Mouse (Mus musculus) heart, postnatal 0 days (tissue): ENCODE results near the gene Irgc1. TPM values are rescaled to one million over a fixed set of nuclear protein-coding genes. Genes with fewer than 3 reads are reported as not detected.

Source experiments
- ATAC-seq: fragments of 200-750 bp; cut with Nextera tagmentation; 2 replicates; pipeline ENCODE4 v1.8.0; 2017; ENCODE audit warnings: low read depth, moderate number of reproducible peaks, moderate library complexity; ENCODE audit not compliant: insufficient read depth
- DNase-seq: peaks from one replicate; pipeline ENCODE4 v3.0.0-alpha.2; 2016; ENCODE audit warnings: low spot score
- H3K27ac ChIP-seq: fragments of 300-500 bp; sonication (generic); 2 replicates; pipeline ENCODE4 v1.5.1; 2014; ENCODE audit warnings: low read depth, mild to moderate bottlenecking
- H3K27me3 ChIP-seq: fragments of 300-500 bp; sonication (generic); 2 replicates; pipeline ENCODE4 v1.6.1; 2014; ENCODE audit warnings: low read length, mixed read lengths; ENCODE audit not compliant: control insufficient read depth, insufficient read depth
- H3K36me3 ChIP-seq: fragments of 300-500 bp; sonication (generic); replicated peaks from 2 replicates; pipeline ENCODE4 v1.6.1; 2014; ENCODE audit warnings: low read length, mixed read lengths; ENCODE audit not compliant: control insufficient read depth, insufficient read depth
- H3K4me1 ChIP-seq: fragments of 300-500 bp; sonication (generic); 2 replicates; pipeline ENCODE4 v1.6.1; 2014; ENCODE audit warnings: antibody characterized with exemption; ENCODE audit not compliant: control insufficient read depth, insufficient read depth
- H3K4me2 ChIP-seq: fragments of 300-500 bp; sonication (generic); 2 replicates; pipeline ENCODE4 v1.6.1; 2014; ENCODE audit warnings: low read depth, mild to moderate bottlenecking, low read length, moderate library complexity
- H3K4me3 ChIP-seq: fragments of 300-500 bp; sonication (generic); 2 replicates; pipeline ENCODE4 v1.5.1; 2014; ENCODE audit warnings: low read depth, low read length
- H3K9ac ChIP-seq: fragments of 300-500 bp; sonication (generic); replicated peaks from 2 replicates; pipeline ENCODE4 v1.6.1; 2014; ENCODE audit warnings: low read depth, low read length, mixed read lengths
- H3K9me3 ChIP-seq: fragments of 300-500 bp; sonication (generic); replicated peaks from 2 replicates; pipeline ENCODE4 v1.6.1; 2016; ENCODE audit warnings: low read length; ENCODE audit not compliant: control insufficient read depth
- CTCF ChIP-seq: IDR thresholded peaks from 2 replicates; pipeline ENCODE4 v1.5.1; 2016; ENCODE audit warnings: antibody characterized with exemption, control low read depth, low read depth
- EP300 ChIP-seq: IDR thresholded peaks from 2 replicates; pipeline ENCODE4 v1.6.1; 2016; ENCODE audit warnings: antibody characterized with exemption, low read depth
- WGBS: fragments of 180-500 bp; shearing (Covaris S2); extraction: QIAGEN DNeasy Blood & Tissue Kit; methylation state at CpG from one replicate; pipeline ENCODE4 v1.1.7; 2014; 5-methylcytosine and 5-hydroxymethylcytosine counted together
- polyA plus RNA-seq: library from polyadenylated mRNA; unstranded; fragments of >200 nt; fragmentation: Nextera tagmentation; extraction: Ambion mirVana; gene quantifications from 2 replicates; pipeline ENCODE4 v1.2.1, GENCODE M21; 2015
- total RNA-seq: library from RNA; depleted of rRNA; stranded (reverse); fragments of >200 nt; gene quantifications from 2 replicates; pipeline ENCODE4 v1.2.3, GENCODE M21; 2014; ENCODE audit warnings: low replicate concordance

The Irgc1 gene
- total and polyA plus RNA-seq, 2 experiments from 2014 or later: not detected

GRCm38 (mm10) chr7:24455726-24456125 lies 3.6 kb upstream of the Irgc1 start:
- Histone ChIP-seq H3K27ac (0 out of 2 replicates have a peak overlapping the region, but pooled peaks have one; percentile 22), H3K36me3 (no peaks in the 10 kb centered on the region), H3K9me3 (no peaks in the 10 kb centered on the region), H3K9ac (no peak overlapping the region), H3K4me3 (no peak overlapping the region), H3K4me1 (peaks cover 4% of the 10 kb centered on the region; the same call in 1 of the 2 replicates), H3K4me2 (no peak overlapping the region), H3K27me3 (no peaks in the 10 kb centered on the region)
- DNase-seq (no peak), ATAC-seq (peak; percentile 27; the same call in 1 of the 2 replicates)
- TF ChIP-seq CTCF (no peak), EP300 (0 out of 2 replicates have a peak, but pooled peaks have one; percentile 48)
- WGBS: 59% methylated on average over 5 of the region's 5 CpGs

- no peak for TF ChIP-seq CTCF
- no peak for TF ChIP-seq EP300
- no peak overlapping the region for H3K9ac ChIP-seq
- no peaks in the 10 kb centered on the region for H3K36me3 ChIP-seq
- H3K4me3 ChIP-seq: no peak overlapping the region
- ATAC-seq (no peak), DNase-seq (no peak)
- no peak overlapping the region for H3K27ac ChIP-seq
- H3K27me3 ChIP-seq: no peaks in the 10 kb centered on the region
- no peaks in the 10 kb centered on the region for H3K9me3 ChIP-seq
- H3K4me2 ChIP-seq: no peak overlapping the region
- WGBS: 60% methylated on average over 2 of the region's 2 CpGs
- no peaks in the 10 kb centered on the region for H3K4me1 ChIP-seq
Measured at GRCm38 (mm10) chr7:24454199-24454598, 2.1 kb upstream of the Irgc1 start.

- H3K9ac ChIP-seq: no peak overlapping the region
- no peak overlapping the region for H3K4me2 ChIP-seq
- DNase-seq (no peak), ATAC-seq (peak; percentile 39; the same call in 1 of the 2 replicates)
- no peaks in the 10 kb centered on the region for H3K4me1 ChIP-seq
- no peaks in the 10 kb centered on the region for H3K9me3 ChIP-seq
- WGBS: 40% methylated on average over 9 of the region's 9 CpGs
- no peak overlapping the region for H3K4me3 ChIP-seq
- no peaks in the 10 kb centered on the region for H3K27me3 ChIP-seq
- no peaks in the 10 kb centered on the region for H3K36me3 ChIP-seq
- no peak overlapping the region for H3K27ac ChIP-seq
- TF ChIP-seq CTCF (no peak), EP300 (no peak)
Measured at GRCm38 (mm10) chr7:24450585-24451017, 1.5 kb downstream of the Irgc1 start.

GRCm38 (mm10) chr7:24448782-24449517 lies 3.1 kb downstream of the Irgc1 start:
- Histone ChIP-seq H3K27ac (no peak overlapping the region), H3K4me1 (no peaks in the 10 kb centered on the region), H3K9me3 (no peaks in the 10 kb centered on the region), H3K9ac (no peak overlapping the region), H3K4me2 (no peak overlapping the region), H3K36me3 (no peaks in the 10 kb centered on the region), H3K4me3 (no peak overlapping the region), H3K27me3 (no peaks in the 10 kb centered on the region)
- 44% methylated on average over 14 of the region's 14 CpGs for WGBS
- DNase-seq (peak; percentile 26), ATAC-seq (0 out of 2 replicates have a peak, but pooled peaks have one; percentile 18)
- TF ChIP-seq EP300 (no peak), CTCF (no peak)

GRCm38 (mm10) chr7:24446697-24447340 lies 5.3 kb downstream of the Irgc1 start:
- TF ChIP-seq EP300: no peak
- no peak for TF ChIP-seq CTCF
- Histone ChIP-seq H3K27me3 (no peaks in the 10 kb centered on the region), H3K4me1 (no peaks in the 10 kb centered on the region), H3K36me3 (no peaks in the 10 kb centered on the region), H3K9ac (no peak overlapping the region), H3K9me3 (no peaks in the 10 kb centered on the region), H3K4me3 (no peak overlapping the region), H3K4me2 (no peak overlapping the region), H3K27ac (no peak overlapping the region)
- ATAC-seq (no peak), DNase-seq (no peak)
- WGBS: 65% methylated on average over 7 of the region's 7 CpGs
